Mouse (Mus musculus): Measurements from ENCODE around the gene Ptk7. TPM values are rescaled to one million over a fixed set of nuclear protein-coding genes. Genes with fewer than 3 reads are reported as not detected.

Ptk7 gene
- polyA plus RNA-seq, 1 experiment, result 6.5 TPM

DNA sequence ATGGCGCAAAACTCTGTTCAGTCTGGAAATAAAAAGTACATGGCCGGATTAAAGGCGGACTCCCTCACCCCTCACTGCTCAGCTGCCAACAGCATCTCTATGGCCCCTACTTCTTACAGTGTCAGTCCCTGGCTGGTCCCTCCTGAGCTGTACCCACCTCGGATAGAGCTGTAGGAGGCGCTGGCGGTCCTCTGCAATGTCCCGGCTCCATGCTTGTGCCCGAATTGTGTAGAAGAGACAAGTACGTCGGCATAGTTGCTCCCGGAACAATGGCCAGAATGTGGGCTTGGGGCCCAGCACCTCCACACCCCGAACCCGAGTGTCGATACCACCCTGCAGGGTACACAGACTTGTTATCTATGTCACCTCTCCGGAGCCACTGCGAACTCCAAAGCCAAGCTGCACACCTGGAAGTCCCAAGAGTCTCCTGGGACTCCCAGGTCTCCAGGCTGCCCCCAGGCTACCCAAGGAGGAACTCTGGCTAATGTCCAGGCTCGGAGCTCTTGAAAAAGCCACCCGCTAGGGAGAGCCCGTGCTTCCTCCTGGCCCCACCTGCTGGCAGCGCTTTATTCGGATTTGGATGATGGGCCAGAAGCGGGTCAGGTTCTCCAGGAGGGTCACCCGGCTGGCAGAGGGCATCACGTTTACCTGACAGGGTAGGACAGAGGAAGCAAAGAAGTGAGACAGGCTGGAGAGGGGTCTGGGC, 107.2 kb downstream of the Ptk7 start:
- Histone ChIP-seq H3K27ac (ENCODE audit: insufficient read depth, low read length) (no peak overlapping the region), H3K4me1 (ENCODE audit: control insufficient read depth, insufficient read depth, low read length) (no peaks in the 10 kb centered on the region), H3K4me3 (ENCODE audit: insufficient read depth, low read length) (no peak overlapping the region)
- TF ChIP-seq CTCF (IDR thresholded peaks at IDR 0.05; ENCODE audit: extremely low read depth, insufficient read depth, low read length), result no peak
- no peak for TF ChIP-seq POLR2A (IDR thresholded peaks at IDR 0.05; ENCODE audit: extremely low read depth, insufficient read depth, low read length)

GRCm38 (mm10) chr17:46521174-46521573, 108.1 kb downstream of the Ptk7 start:
- no peak for TF ChIP-seq CTCF (IDR thresholded peaks at IDR 0.05; ENCODE audit: extremely low read depth, insufficient read depth, low read length)
- no peak for TF ChIP-seq POLR2A (IDR thresholded peaks at IDR 0.05; ENCODE audit: extremely low read depth, insufficient read depth, low read length)
- Histone ChIP-seq H3K4me3 (ENCODE audit: insufficient read depth, low read length) (no peak overlapping the region), H3K27ac (ENCODE audit: insufficient read depth, low read length) (no peak overlapping the region), H3K4me1 (ENCODE audit: control insufficient read depth, insufficient read depth, low read length) (no peaks in the 10 kb centered on the region)

GRCm38 (mm10) chr17:46520385-46520979, 108.8 kb downstream of the Ptk7 start:
- Histone ChIP-seq H3K27ac (ENCODE audit: insufficient read depth, low read length) (no peak overlapping the region), H3K4me1 (ENCODE audit: control insufficient read depth, insufficient read depth, low read length) (no peaks in the 10 kb centered on the region), H3K4me3 (ENCODE audit: insufficient read depth, low read length) (no peak overlapping the region)
- TF ChIP-seq POLR2A (IDR thresholded peaks at IDR 0.05; ENCODE audit: extremely low read depth, insufficient read depth, low read length) (no peak), CTCF (IDR thresholded peaks at IDR 0.05; ENCODE audit: extremely low read depth, insufficient read depth, low read length) (no peak)

- no peak for TF ChIP-seq CTCF (IDR thresholded peaks at IDR 0.05; ENCODE audit: extremely low read depth, insufficient read depth, low read length)
- TF ChIP-seq POLR2A (IDR thresholded peaks at IDR 0.05; ENCODE audit: extremely low read depth, insufficient read depth, low read length), result no peak
- no peaks in the 10 kb centered on the region for H3K4me1 ChIP-seq (ENCODE audit: control insufficient read depth, insufficient read depth, low read length)
- H3K4me3 ChIP-seq (ENCODE audit: insufficient read depth, low read length), result no peak overlapping the region
- H3K27ac ChIP-seq (ENCODE audit: insufficient read depth, low read length), result no peak overlapping the region
Measured at GRCm38 (mm10) chr17:46519971-46520370, 109.3 kb downstream of the Ptk7 start.

Other genes with a start within 250 kb of the Ptk7 start
- 29.4 and 29.6 TPM in 2 replicates for gene Zfp318, start 245.8 kb downstream of the Ptk7 start, polyA plus RNA-seq (2012; rRNA removed)
- gene Crip3, start 200.6 kb downstream of the Ptk7 start, polyA plus RNA-seq (2012; rRNA removed), result 10.2 and 12.0 TPM in 2 replicates
- 0.25 and 0.27 TPM in 2 replicates for gene Slc22a7, start 191.0 kb downstream of the Ptk7 start, polyA plus RNA-seq (2012; rRNA removed)
- 56.2 and 57.3 TPM in 2 replicates for gene Ttbk1, start 141.8 kb downstream of the Ptk7 start, polyA plus RNA-seq (2012; rRNA removed)
- gene Dnph1, start 132.8 kb downstream of the Ptk7 start, polyA plus RNA-seq (2012; rRNA removed), result 5.9 and 6.5 TPM in 2 replicates
- gene Cul9, start 83.1 kb downstream of the Ptk7 start, polyA plus RNA-seq (2012; rRNA removed), result 60.0 and 70.5 TPM in 2 replicates
- 89.1 and 90.0 TPM in 2 replicates for gene Srf, start 73.3 kb downstream of the Ptk7 start, polyA plus RNA-seq (2012; rRNA removed)
- gene Klc4, start 16.5 kb upstream of the Ptk7 start, polyA plus RNA-seq (2012; rRNA removed), result 20.0 and 20.6 TPM in 2 replicates
- gene Mrpl2, start 16.7 kb upstream of the Ptk7 start, polyA plus RNA-seq (2012; rRNA removed), result 46.2 and 52.6 TPM in 2 replicates
- 25.8 and 27.4 TPM in 2 replicates for gene Cul7, start 20.8 kb upstream of the Ptk7 start, polyA plus RNA-seq (2012; rRNA removed)
- 28.1 and 29.5 TPM in 2 replicates for gene Rrp36, start 44.8 kb upstream of the Ptk7 start, polyA plus RNA-seq (2012; rRNA removed)
- 154 and 157 TPM in 2 replicates for gene Mea1, start 49.3 kb upstream of the Ptk7 start, polyA plus RNA-seq (2012; rRNA removed)
- 254 and 268 TPM in 2 replicates for gene Klhdc3, start 51.4 kb upstream of the Ptk7 start, polyA plus RNA-seq (2012; rRNA removed)
- gene Ppp2r5d, start 75.6 kb upstream of the Ptk7 start, polyA plus RNA-seq (2012; rRNA removed), result 97.4 and 98.9 TPM in 2 replicates
- 48.4 and 50.8 TPM in 2 replicates for gene Pex6, start 82.0 kb upstream of the Ptk7 start, polyA plus RNA-seq (2012; rRNA removed)
- gene Gnmt, start 99.7 kb upstream of the Ptk7 start, polyA plus RNA-seq (2012; rRNA removed), result 1.3 and 1.8 TPM in 2 replicates
- 93.6 and 95.9 TPM in 2 replicates for gene Cnpy3, start 122.7 kb upstream of the Ptk7 start, polyA plus RNA-seq (2012; rRNA removed)
- gene Ptcra, start 134.2 kb upstream of the Ptk7 start, polyA plus RNA-seq (2012; rRNA removed), result 0.50 and 0.68 TPM in 2 replicates
- gene 2310039H08Rik, start 143.1 kb upstream of the Ptk7 start, polyA plus RNA-seq (2012; rRNA removed), result 18.6 and 20.5 TPM in 2 replicates
- 43.6 and 48.0 TPM in 2 replicates for gene Rpl7l1, start 153.2 kb upstream of the Ptk7 start, polyA plus RNA-seq (2012; rRNA removed)
- gene Bicral, start 229.0 kb upstream of the Ptk7 start, polyA plus RNA-seq (2012; rRNA removed), result 33.1 and 33.9 TPM in 2 replicates